Mouse (Mus musculus): ENCODE results near the gene Dcp1a.
A peak's percentile ranks its signal among the peaks of the same experiment; 100 is the strongest.
"Not testable (repeated sequence)": the region's sequence is repeated elsewhere in the genome, so short reads cannot be mapped to it uniquely, and the experiment has no call there.

The Dcp1a gene

DNA sequence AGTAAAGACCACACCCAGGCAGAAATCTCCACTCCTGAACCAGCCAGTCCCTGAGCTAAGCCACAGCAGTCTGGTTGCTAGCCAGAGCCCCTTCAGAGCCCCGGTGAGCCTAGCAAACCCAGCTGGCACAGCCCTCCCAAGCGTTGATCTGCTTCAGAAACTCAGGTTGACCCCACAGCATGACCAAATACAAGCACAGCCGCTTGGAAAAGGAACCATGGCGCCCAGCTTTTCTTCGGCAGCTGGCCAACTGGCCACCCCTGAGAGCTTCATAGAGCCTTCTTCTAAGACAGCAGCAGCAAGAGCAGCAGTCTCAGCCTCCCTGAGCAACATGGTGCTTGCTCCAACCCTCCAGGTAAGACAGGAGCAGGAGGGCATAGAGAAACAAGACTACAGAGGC, 40.0 kb downstream of the Dcp1a start:
- DNase-seq (ENCODE audit: low read depth, low spot score): no peak

GRCm38 (mm10) chr14:30523356-30523755, 44.0 kb downstream of the Dcp1a start:
- no peak for DNase-seq (ENCODE audit: low read depth, low spot score)

GRCm38 (mm10) chr14:30528392-30528791, 49.1 kb downstream of the Dcp1a start:
- peak; percentile 31 for DNase-seq (ENCODE audit: low read depth, low spot score)

GRCm38 (mm10) chr14:30528961-30529360, 49.6 kb downstream of the Dcp1a start:
- peak; percentile 54 for DNase-seq (ENCODE audit: low read depth, low spot score)

DNA sequence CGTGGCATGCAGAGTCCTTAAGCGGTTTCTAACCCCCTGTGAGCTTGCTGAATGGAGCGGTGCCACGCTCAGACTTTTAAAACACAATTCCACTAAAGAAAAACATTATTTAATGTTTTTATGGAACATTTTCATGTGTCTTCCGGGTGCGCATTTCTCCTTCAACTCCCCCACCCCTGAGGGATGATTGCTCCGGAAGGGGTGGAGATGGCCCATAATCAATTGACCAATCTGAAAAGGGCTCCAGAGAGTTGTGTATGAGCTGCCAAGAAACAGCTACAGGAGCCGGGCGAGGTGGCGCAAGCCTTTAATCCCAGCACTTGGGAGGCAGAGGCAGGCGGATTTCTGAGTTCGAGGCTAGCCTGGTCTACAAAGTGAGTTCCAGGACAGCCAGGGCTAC, 50.1 kb downstream of the Dcp1a start:
- DNase-seq (ENCODE audit: low read depth, low spot score): peak; percentile 77

- peak; percentile 81 for DNase-seq (ENCODE audit: low read depth, low spot score)
Observed at GRCm38 (mm10) chr14:30530726-30531269, 51.5 kb downstream of the Dcp1a start.

- DNase-seq (ENCODE audit: low read depth, low spot score): peak; percentile 46
Observed at GRCm38 (mm10) chr14:30531431-30531830, 52.1 kb downstream of the Dcp1a start.

- no peak for DNase-seq (ENCODE audit: low read depth, low spot score)
Observed at GRCm38 (mm10) chr14:30531896-30532295, 52.6 kb downstream of the Dcp1a start.

DNA sequence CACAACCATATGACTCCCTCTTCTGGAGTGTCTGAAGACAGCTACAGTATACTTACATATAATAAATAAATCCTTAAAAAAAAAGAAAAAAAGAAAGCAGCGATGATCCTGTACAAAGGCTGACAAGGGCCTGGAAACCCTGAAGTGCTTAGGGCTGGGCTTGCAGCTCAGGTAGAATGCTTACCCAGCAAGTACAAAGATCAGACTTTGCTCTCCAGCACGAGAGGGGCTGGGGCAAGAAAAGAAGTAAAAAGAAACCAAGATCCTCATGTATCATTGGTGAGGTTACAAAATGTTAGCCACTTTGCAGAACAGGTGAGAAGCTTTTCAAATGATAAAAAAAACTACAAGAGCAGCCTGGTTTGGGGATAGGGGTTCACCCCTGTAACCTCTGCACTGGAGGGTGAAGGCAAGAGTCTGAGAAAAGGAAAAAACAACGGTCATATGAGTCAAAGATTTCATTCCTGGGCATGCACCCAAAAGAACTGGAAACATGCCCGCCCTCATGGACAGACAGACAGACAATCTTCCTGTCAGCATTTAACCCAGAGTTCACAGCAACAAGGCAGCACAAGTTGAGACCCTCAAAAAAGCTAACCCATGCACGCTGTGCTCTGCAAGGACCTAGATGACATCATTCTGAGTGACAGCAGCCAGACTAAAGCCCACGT, 54.6 kb downstream of the Dcp1a start:
- DNase-seq (ENCODE audit: low read depth, low spot score): no peak

- DNase-seq (ENCODE audit: low read depth, low spot score): no peak
Observed at GRCm38 (mm10) chr14:30541541-30541940, 62.2 kb downstream of the Dcp1a start.

DNA sequence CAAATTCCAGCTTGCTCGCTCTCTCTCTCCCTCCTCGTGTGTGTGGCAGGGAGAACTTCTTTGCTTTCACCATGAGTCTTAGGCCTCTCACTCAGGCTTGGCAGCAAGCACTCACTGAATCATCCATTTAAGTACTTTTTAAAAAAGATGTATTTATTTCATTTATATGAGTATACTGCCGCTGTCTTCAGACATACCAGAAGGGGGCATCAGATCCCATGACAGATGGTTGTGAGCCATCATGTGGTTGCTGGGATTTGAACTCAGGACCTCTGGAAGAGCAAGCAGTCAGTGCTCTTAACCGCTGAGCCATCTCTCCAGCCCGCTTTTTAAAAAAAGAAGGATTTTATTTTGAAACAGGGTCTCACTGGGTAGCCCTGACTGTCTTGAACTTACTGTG, 64.0 kb downstream of the Dcp1a start:
- not testable (repeated sequence) for DNase-seq (ENCODE audit: low read depth, low spot score)

DNA sequence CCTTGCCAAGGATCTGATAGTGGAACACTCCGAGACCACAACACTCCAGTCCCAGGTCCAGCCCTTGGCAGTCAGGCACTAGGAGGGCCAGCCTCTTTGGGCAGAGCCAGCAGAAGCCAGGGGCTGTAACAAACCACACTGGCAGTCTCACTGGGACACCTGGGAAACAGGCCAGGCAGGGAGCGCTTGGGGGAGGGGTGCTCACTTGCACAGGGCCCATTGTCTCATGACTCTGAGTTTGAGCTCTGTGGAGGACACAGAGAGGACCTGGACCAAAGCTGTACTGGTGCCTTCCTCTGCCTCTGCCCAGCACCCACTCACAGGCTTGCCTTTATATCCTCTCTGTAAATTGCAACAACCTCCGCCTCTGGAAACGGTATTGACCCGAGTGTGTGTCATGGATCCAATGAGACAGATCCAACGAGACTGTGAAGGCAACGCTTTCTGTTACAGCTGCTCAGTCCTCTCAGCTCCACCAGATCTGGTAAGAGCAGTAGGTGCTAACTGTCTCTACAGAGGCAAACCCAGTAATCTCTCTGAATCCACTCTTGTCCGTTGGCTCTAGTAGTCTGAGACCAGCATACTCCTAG, 68.9 kb downstream of the Dcp1a start, which contains the start of gene Tkt:
Tkt (plus strand) TSS at position 229 of the 590 bp plus-strand sequence.
- no peak for DNase-seq (ENCODE audit: low read depth, low spot score)

DNA sequence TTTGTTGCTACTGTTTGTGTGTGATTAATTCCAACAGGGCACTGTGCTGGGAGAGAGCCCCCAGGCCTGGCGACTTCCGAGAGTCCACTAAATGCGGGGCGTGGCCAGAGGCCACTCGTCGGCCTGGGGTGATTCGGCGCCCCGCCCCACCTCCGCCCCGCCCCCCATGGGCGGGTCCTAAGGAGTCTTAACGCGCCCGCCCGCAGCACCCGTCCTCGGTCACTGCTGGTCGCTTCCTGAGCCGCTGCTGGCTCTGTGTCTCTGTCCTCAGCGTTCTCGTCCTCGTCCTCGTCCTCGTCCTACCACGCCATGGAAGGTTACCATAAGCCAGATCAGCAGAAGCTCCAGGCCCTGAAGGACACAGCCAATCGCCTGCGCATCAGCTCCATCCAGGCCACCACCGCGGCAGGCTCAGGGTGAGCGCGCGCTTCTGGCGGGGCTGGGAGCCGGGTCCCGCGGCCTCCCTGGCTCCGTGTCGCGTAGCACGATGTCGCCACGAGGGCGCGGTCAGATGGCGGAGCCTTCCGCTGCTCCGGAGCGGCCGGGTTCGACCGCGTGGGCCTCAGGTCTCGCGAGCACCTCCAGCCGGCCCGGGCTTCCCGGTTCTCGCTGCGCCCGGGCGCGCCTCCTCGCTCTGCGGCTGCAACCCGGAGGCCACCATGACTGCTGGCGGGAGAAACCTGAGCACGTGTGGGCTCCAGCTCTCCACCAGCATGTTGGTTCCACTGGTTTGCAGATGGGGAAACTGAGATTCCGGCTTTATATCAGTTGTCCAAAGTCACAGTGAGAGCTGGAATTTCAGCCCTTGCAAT, 69.8 kb downstream of the Dcp1a start:
- DNase-seq (ENCODE audit: low read depth, low spot score): peak; percentile 88

DNA sequence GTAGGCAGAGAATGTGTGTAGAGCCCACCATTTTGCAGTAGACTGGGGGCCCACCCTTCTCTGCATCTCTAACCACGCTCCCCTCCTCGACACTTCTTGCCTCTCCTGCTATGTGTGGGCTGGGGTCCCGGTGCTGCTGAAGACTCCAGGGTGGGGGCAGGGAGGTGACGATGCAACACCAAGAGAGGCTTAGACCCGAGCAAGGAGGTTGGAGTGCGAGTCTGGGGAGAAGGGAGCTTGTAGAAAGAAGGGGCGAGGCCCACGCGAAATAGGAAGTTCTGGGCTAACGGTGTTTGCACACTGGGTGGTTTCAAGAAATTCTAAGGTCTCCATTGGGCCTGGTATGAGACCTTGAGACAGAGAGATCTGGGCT, 70.4 kb downstream of the Dcp1a start:
- DNase-seq (ENCODE audit: low read depth, low spot score): no peak

DNA sequence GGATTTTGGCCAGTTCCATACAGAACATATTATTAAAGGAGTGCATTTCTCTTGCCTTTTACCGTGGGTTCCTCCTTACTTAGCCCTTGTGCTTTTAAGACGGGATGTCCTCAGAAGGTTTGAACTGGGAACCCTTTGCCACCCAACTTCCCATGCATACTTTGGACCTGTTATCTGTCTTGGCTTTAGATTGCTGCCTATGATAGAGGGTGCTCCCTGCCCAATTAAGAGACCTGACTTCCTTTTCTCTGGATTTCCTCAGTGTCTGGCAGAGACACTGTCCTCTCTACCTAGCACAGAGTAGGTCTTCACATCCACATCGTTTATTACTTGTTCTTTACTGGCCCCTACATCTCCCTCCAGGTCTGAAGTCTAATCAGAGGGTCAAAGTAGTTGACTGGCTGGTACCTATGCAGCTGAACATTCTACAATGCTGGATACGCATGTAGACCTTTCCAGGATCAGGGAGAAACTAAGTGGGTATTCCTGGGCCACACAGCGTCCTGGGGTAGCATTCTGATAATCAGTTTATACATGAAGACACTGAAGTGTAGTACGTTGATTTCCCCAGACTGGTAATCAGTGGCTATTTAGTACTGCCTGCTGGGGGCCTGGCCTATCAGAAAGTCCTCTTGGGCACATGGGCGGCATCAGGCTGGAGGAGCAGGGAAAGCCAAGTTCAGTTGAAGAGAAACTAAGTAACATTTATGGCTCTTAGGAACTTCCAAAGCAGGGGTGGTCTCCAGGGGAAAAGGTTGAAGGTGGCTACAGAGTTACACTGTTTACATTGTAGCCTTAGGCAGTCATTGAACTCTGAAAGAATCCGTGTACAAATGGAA, 71.1 kb downstream of the Dcp1a start:
- DNase-seq (ENCODE audit: low read depth, low spot score): no peak

GRCm38 (mm10) chr14:30551509-30551908, 72.2 kb downstream of the Dcp1a start:
- no peak for DNase-seq (ENCODE audit: low read depth, low spot score)

GRCm38 (mm10) chr14:30551981-30552380, 72.6 kb downstream of the Dcp1a start:
- DNase-seq (ENCODE audit: low read depth, low spot score): no peak

GRCm38 (mm10) chr14:30553185-30553584, 73.8 kb downstream of the Dcp1a start:
- DNase-seq (ENCODE audit: low read depth, low spot score): no peak

GRCm38 (mm10) chr14:30556651-30557050, 77.3 kb downstream of the Dcp1a start:
- no peak for DNase-seq (ENCODE audit: low read depth, low spot score)

DNA sequence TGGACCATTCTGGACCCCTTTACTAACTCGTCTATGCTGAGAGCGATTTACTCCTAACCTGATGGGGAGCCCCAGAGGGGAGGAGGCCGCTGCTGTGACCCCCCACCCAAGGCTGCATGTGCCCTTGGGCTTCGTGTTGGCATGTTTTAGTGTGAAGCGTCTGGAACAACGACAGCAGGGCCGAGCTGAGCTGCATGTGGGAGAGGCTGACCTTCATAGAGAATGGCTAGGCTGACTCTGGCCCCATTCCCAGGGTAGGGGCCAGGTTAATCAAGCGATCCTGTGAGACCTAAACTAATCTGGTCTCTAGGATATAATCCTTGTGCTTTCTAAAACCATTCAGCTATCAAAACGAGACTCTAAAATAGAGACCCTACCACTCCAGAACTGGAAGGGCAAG, 78.4 kb downstream of the Dcp1a start:
- DNase-seq (ENCODE audit: low read depth, low spot score): no peak

DNA sequence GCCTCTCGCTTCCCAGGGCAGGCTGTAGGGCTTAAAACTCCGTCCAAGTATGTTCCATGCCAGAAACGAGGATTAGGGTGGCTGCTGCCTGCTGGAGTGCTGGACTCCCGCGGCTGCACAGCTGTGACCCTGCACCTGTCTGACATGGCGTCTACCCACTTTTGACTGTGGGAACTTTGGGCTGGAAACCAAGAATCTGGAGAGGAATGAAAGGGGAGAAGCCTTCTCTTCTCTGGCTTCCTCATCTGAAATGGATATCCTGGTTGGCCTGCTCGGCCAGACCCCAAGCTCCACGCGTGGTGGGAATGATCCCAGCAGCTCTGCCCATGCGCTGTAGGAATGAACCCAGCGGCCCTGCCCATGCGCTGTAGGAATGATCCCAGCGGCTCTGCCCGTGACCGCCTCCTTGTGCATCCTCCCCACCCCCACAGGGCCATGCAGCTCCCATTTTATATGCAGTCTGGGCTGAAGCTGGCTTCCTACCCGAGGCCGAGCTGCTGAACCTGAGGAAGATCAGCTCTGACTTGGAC, 80.1 kb downstream of the Dcp1a start:
- peak; percentile 65 for DNase-seq (ENCODE audit: low read depth, low spot score)

Data from ES-CJ7 (cell line).